Mouse (Mus musculus) urinary bladder, postnatal 25 days (tissue): ENCODE measurements around the gene Fyb.

Source experiments
- DNase-seq: peaks from one replicate; pipeline ENCODE4 v3.0.0; 2022; ENCODE audit warnings: low spot score

The Fyb gene

DNA sequence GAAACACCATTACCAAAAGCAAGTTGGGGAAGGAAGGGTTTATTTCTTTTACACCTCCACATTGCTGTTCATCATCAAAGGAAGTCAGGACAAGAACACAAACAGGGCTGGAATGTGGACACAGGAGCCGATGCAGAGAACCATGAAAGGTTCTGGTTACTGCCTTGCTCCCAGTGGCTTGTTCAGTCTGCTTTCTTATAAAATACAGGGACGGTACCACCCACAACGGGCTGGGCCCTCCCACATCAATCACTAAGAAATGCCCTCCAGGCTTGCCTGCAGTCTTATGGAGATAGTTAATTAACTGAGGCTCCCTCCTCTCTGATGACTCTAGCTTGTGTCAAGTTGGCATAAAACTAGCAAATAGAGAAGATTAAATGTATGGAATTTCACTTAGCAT lies 139.3 kb downstream of the Fyb start:
- DNase-seq, result no peak

GRCm38 (mm10) chr15:6663991-6664390 lies 141.3 kb downstream of the Fyb start:
- DNase-seq, result no peak

GRCm38 (mm10) chr15:6666072-6666471 lies 143.4 kb downstream of the Fyb start:
- DNase-seq, result no peak

GRCm38 (mm10) chr15:6668793-6669437 lies 146.3 kb downstream of the Fyb start:
- no peak for DNase-seq

DNA sequence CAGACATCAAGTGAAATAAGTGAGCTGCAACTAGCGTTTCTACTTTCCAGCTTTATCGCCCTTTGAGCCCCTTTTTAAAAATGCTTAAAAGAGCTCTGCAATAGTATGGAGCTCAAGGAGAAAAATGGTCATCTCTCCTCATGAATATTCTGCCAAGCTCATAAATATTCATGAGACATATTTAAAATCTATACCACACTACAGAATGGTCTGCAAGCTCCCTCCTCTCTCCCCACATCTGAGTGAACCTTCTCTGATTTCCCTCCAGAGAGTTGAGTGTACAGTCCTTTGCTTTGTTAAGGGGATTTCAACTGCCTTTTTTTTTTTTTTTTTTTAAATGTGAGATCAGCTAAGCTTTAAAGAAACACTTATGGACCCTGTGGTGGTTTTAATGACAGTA lies 155.8 kb downstream of the Fyb start:
- no peak for DNase-seq

DNA sequence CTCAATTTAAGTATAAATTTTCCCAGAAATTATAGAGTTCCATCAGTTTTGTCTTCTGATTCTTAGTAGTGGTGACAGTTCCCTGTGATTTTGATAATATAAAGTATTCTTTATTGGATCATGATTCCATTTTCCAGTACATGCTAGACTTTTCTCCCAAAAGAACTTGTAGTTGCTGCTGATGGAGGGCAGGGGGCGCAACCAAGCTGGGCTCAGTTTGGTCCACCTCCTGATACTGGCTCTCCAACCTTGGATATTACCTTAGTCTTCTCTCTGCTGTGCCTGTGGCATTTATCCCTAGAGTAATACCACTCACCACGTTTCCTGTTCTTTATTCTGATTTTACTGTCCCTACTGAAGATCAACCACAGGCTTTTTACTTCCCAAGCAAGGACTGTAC lies 179.5 kb downstream of the Fyb start:
- DNase-seq, result no peak

- DNase-seq, result no peak
Observed at GRCm38 (mm10) chr15:6705351-6705901, 182.8 kb downstream of the Fyb start.

GRCm38 (mm10) chr15:6707551-6707935 lies 184.9 kb downstream of the Fyb start:
- DNase-seq, result peak; percentile 57

DNA sequence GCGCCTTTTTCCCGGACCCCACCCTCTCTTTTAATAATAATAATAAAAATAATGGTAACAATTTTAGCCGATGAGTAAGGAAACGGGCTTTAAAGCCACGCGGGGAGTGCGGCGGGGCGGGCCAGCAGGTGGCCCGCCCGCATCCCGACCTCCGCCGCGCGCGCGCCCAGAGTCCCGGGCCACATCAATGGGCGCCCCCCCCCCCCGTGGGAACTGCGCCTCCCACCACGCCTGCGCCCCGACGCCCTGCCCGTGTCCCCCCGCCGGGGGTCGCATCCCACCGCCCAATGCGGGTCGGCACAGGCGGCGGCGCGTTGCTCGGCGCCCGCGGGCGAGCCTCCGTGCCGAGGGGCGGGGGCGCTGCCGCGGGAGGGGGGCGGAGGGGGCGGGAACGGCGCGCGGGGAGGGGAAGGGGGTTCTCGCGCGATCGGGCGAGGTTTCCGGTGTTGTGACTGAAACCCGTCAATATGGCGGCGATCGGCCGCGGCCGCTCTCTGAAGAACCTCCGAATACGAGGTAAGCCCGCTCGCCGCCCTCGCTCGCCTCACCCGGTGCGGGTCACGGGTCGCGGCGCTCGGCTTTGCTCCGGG lies 185.4 kb downstream of the Fyb start, which contains the start of gene Rictor:
Gene Rictor, plus strand, starts transcription at position 444 of the 590 bp plus-strand sequence.
- peak; percentile 84 for DNase-seq

DNA sequence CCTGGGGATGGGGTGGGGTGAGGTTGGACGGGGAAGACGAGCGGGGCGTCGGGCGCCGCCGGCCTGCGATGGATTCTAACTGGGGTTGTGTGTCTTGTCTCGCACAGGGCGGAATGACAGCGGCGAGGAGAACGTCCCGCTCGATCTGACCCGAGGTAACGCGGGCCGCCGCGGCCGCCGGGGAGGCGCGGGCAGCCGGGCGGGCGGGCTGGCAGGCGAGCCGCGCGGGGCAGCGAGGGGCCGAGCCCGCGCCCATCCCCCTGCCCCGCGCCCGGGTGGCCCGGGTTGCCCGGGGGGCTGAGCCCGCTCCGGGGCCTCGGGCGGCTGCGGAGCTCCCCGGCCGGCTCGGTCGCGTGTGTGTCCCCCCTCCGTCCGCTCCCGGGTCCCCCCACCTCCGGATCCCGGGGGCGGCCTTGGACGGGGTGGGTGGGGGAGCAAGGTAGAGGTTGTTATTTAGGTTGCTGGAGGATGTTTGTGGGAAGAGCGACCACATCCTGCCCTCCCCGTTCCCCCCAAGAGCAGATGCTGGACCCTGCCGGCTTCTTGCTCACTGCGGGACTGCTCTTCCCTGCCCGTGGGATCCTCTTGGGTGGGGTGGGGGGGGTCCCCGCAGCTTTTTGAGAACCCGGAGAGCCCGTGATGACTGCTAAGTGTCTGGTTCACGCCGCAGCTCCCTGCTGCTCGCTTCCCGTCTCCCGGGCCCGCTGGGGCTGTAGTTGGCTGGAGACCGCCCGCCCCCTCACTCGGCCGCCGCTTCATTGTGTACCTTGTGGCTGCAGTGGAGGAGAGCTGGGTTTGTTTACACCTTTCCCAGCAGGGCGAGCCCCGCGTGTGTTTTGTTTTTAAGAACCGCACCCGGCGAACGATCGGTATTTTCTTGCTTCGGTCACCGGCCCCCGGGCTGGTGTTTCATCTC lies 186.1 kb downstream of the Fyb start:
- peak; percentile 26 for DNase-seq

- no peak for DNase-seq
Observed at GRCm38 (mm10) chr15:6709618-6710017, 187.0 kb downstream of the Fyb start.

- no peak for DNase-seq
Observed at GRCm38 (mm10) chr15:6710341-6710740, 187.7 kb downstream of the Fyb start.

GRCm38 (mm10) chr15:6711226-6711625 lies 188.6 kb downstream of the Fyb start:
- no peak for DNase-seq
